8 mouse cellular contexts compared by ENCODE assay signal in the genomic region with DNA sequence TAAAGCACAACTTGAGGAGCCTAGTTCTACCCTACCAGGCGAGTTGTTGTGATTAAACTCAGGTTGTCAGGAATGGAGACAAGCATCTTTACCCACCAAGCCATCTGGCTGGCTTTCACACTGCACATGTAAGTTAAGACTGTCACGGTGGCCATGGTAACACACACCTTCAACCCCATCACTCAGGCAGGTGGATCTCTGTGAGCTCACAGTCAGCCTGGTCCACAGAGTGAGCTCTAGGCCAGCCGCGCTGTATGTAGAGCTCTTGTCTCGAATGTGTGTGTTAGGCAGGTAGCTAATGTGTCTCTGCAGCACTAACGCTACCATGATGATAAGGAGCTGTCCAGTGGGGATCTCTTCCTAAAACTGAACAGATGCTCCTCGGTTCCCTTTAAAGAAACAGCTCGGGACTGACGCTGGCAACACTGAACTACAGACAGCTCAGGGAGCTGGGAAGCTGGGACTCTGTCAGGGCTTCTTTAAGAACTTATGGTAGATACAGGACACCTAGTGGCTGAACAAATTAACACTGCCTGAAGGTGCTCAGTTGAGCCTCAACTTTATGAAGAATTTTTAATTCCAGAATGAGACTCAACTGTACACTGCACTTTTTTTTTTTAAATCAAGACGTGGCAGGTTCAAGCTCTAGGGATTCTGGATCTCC.
DNase-seq lines count a peak whose midpoint lies in the region; ATAC-seq lines count a peak whose summit lies in the region.

No protein-coding gene starts in this region.

- no peaks in the 10 kb centered on the region for H3K9me3 ChIP-seq in midbrain, embryonic 16.5 days (replicated peaks; ENCODE audit: control insufficient read depth, low read length, poor library complexity, severe bottlenecking)

- peaks cover 3% of the 10 kb centered on the region; the same call in 1 of the 2 replicates for H3K4me1 ChIP-seq in midbrain, embryonic 16.5 days (ENCODE audit: control insufficient read depth, insufficient read depth, low read length)

- H3K27me3 ChIP-seq in midbrain, embryonic 16.5 days (ENCODE audit: control insufficient read depth, insufficient read depth, low read depth, low read length): no peaks in the 10 kb centered on the region

- no peak overlapping the region for H3K27ac ChIP-seq in midbrain, embryonic 16.5 days (ENCODE audit: low read length)

- DNase-seq in adrenal gland, postnatal 10 days: peak; percentile 12
- DNase-seq in adrenal gland, postnatal 25 days: no peak
- peak; percentile 21 for DNase-seq in 3134 (ENCODE audit: extremely low read depth, insufficient read length, low spot score)
- DNase-seq in cerebellum, adult 8-10 months: peak; percentile 36
- peak; percentile 15 to 37 for DNase-seq in frontal cortex, postnatal 36 days (ENCODE audit: low spot score in 2 of 2)
- peak; percentile 53 for DNase-seq in layer of hippocampus, adult 9-11 months

- WGBS in midbrain, embryonic 16.5 days: 61% methylated on average over 10 of the region's 10 CpGs

- H3K4me2 ChIP-seq in midbrain, embryonic 16.5 days (ENCODE audit: low read length): no peak overlapping the region

- no peaks in the 10 kb centered on the region for H3K36me3 ChIP-seq in midbrain, embryonic 16.5 days (ENCODE audit: control insufficient read depth, insufficient read depth, low read length)

- no peak overlapping the region for H3K9ac ChIP-seq in midbrain, embryonic 16.5 days (ENCODE audit: low read depth, low read length)

- ATAC-seq in midbrain, embryonic 16.5 days: 0 out of 2 replicates have a peak, but pooled peaks have one; percentile 60
- no peak for ATAC-seq in erythroblast, adult 5-6 weeks (replicated peaks; ENCODE audit: low FRiP score, poor library complexity, severe bottlenecking)

- H3K4me3 ChIP-seq in midbrain, embryonic 16.5 days (ENCODE audit: low read depth, low read length): no peak overlapping the region
